Mouse (Mus musculus) intestine, embryonic 15.5 days (tissue): ENCODE measurements around the gene Mboat2. TPM values are rescaled to one million over a fixed set of nuclear protein-coding genes. Genes with fewer than 3 reads are reported as not detected.

ENCODE experiments used
- ATAC-seq: fragments of 200-750 bp; cut with Nextera tagmentation; 2 replicates; pipeline ENCODE4 v1.8.0; 2017; ENCODE audit warnings: moderate TSS enrichment, moderate library complexity
- H3K27ac ChIP-seq: fragments of 300-500 bp; sonication (generic); 2 replicates; pipeline ENCODE4 v1.5.1; 2015; ENCODE audit warnings: mild to moderate bottlenecking, inconsistent platforms
- H3K27me3 ChIP-seq: fragments of 300-500 bp; sonication (generic); replicated peaks from 2 replicates; pipeline ENCODE4 v1.6.1; 2015; ENCODE audit warnings: inconsistent platforms
- H3K36me3 ChIP-seq: fragments of 300-500 bp; sonication (generic); 2 replicates; pipeline ENCODE4 v1.6.1; 2015; ENCODE audit warnings: inconsistent platforms
- H3K4me1 ChIP-seq: fragments of 300-500 bp; sonication (generic); replicated peaks from 2 replicates; pipeline ENCODE4 v1.6.1; 2015; ENCODE audit warnings: inconsistent platforms
- H3K4me2 ChIP-seq: fragments of 300-500 bp; sonication (generic); replicated peaks from 2 replicates; pipeline ENCODE4 v1.6.1; 2015; ENCODE audit warnings: mild to moderate bottlenecking, inconsistent platforms
- H3K4me3 ChIP-seq: fragments of 300-500 bp; sonication (generic); replicated peaks from 2 replicates; pipeline ENCODE4 v1.5.1; 2015; ENCODE audit warnings: inconsistent platforms
- H3K9ac ChIP-seq: fragments of 300-500 bp; sonication (generic); 2 replicates; pipeline ENCODE4 v1.6.1; 2015; ENCODE audit warnings: inconsistent platforms
- H3K9me3 ChIP-seq: fragments of 300-500 bp; sonication (generic); 2 replicates; pipeline ENCODE4 v1.6.1; 2016; ENCODE audit warnings: inconsistent platforms
- WGBS: fragments of 180-500 bp; shearing (Covaris S2); methylation state at CpG from one replicate; pipeline ENCODE4 v1.1.7; 2015; 5-methylcytosine and 5-hydroxymethylcytosine counted together
- polyA plus RNA-seq: library from polyadenylated mRNA; unstranded; fragments of >200 nt; fragmentation: Nextera tagmentation; extraction: Ambion mirVana; gene quantifications from 2 replicates; pipeline ENCODE4 v1.2.1, GENCODE M21; 2015

Gene Mboat2
- polyA plus RNA-seq, 1 experiment from 2014 or later: 26.1 TPM

- ATAC-seq: no peak
- Histone ChIP-seq H3K27ac (no peak overlapping the region), H3K27me3 (no peaks in the 10 kb centered on the region), H3K36me3 (no peaks in the 10 kb centered on the region), H3K9ac (no peak overlapping the region), H3K4me2 (no peak overlapping the region), H3K4me1 (no peaks in the 10 kb centered on the region), H3K4me3 (no peak overlapping the region), H3K9me3 (no peaks in the 10 kb centered on the region)
- 91% methylated on average over 3 of the region's 3 CpGs for WGBS
Observed at GRCm38 (mm10) chr12:24933996-24934395, 103.3 kb downstream of the Mboat2 start.

- H3K4me1 ChIP-seq: no peaks in the 10 kb centered on the region
- no peak overlapping the region for H3K4me3 ChIP-seq
- no peak for ATAC-seq
- H3K4me2 ChIP-seq: no peak overlapping the region
- H3K27me3 ChIP-seq: no peaks in the 10 kb centered on the region
- 48% methylated on average over 1 of the region's 1 CpGs for WGBS
- no peak overlapping the region for H3K9ac ChIP-seq
- H3K27ac ChIP-seq: no peak overlapping the region
- 0 out of 2 replicates have a peak, but pooled peaks cover 3% of the 10 kb centered on the region for H3K36me3 ChIP-seq
- no peaks in the 10 kb centered on the region for H3K9me3 ChIP-seq
Observed at GRCm38 (mm10) chr12:24936281-24936680, 105.6 kb downstream of the Mboat2 start.

- Histone ChIP-seq H3K27me3 (no peaks in the 10 kb centered on the region), H3K4me3 (no peak overlapping the region), H3K27ac (no peak overlapping the region), H3K36me3 (0 out of 2 replicates have a peak, but pooled peaks cover 3% of the 10 kb centered on the region), H3K9ac (no peak overlapping the region), H3K4me1 (no peaks in the 10 kb centered on the region), H3K9me3 (no peaks in the 10 kb centered on the region), H3K4me2 (no peak overlapping the region)
- WGBS: 95% methylated on average over 8 of the region's 8 CpGs
- no peak for ATAC-seq
Observed at GRCm38 (mm10) chr12:24939372-24939771, 108.7 kb downstream of the Mboat2 start.

- no peaks in the 10 kb centered on the region for H3K27me3 ChIP-seq
- no peak overlapping the region for H3K9ac ChIP-seq
- H3K4me2 ChIP-seq: no peak overlapping the region
- H3K36me3 ChIP-seq: 0 out of 2 replicates have a peak, but pooled peaks cover 3% of the 10 kb centered on the region
- no peak for ATAC-seq
- H3K4me3 ChIP-seq: no peak overlapping the region
- no peaks in the 10 kb centered on the region for H3K9me3 ChIP-seq
- H3K27ac ChIP-seq: no peak overlapping the region
- no peaks in the 10 kb centered on the region for H3K4me1 ChIP-seq
- 77% methylated on average over 9 of the region's 9 CpGs for WGBS
Observed at GRCm38 (mm10) chr12:24942619-24943287, 112.1 kb downstream of the Mboat2 start.

- H3K36me3 ChIP-seq: 0 out of 2 replicates have a peak, but pooled peaks cover 3% of the 10 kb centered on the region
- no peaks in the 10 kb centered on the region for H3K9me3 ChIP-seq
- no peak overlapping the region for H3K4me3 ChIP-seq
- WGBS: 92% methylated on average over 4 of the region's 4 CpGs
- H3K27me3 ChIP-seq: no peaks in the 10 kb centered on the region
- no peak overlapping the region for H3K4me2 ChIP-seq
- ATAC-seq: no peak
- H3K4me1 ChIP-seq: no peaks in the 10 kb centered on the region
- no peak overlapping the region for H3K9ac ChIP-seq
- no peak overlapping the region for H3K27ac ChIP-seq
Observed at GRCm38 (mm10) chr12:24943427-24943826, 112.7 kb downstream of the Mboat2 start.

GRCm38 (mm10) chr12:24944597-24944996 is 113.9 kb downstream of the Mboat2 start:
- Histone ChIP-seq H3K27ac (no peak overlapping the region), H3K36me3 (0 out of 2 replicates have a peak, but pooled peaks cover 3% of the 10 kb centered on the region), H3K4me2 (no peak overlapping the region), H3K9me3 (no peaks in the 10 kb centered on the region), H3K4me1 (no peaks in the 10 kb centered on the region), H3K4me3 (no peak overlapping the region), H3K27me3 (no peaks in the 10 kb centered on the region), H3K9ac (no peak overlapping the region)
- no peak for ATAC-seq
- 88% methylated on average over 7 of the region's 7 CpGs for WGBS

GRCm38 (mm10) chr12:24947065-24947464 is 116.4 kb downstream of the Mboat2 start:
- H3K9ac ChIP-seq: no peak overlapping the region
- no peaks in the 10 kb centered on the region for H3K4me1 ChIP-seq
- H3K36me3 ChIP-seq: 0 out of 2 replicates have a peak, but pooled peaks cover 3% of the 10 kb centered on the region
- no peaks in the 10 kb centered on the region for H3K27me3 ChIP-seq
- H3K4me2 ChIP-seq: no peak overlapping the region
- WGBS: 89% methylated on average over 14 of the region's 14 CpGs
- no peak for ATAC-seq
- no peak overlapping the region for H3K4me3 ChIP-seq
- H3K27ac ChIP-seq: no peak overlapping the region
- no peaks in the 10 kb centered on the region for H3K9me3 ChIP-seq

GRCm38 (mm10) chr12:24948344-24948743 is 117.7 kb downstream of the Mboat2 start:
- peak; percentile 54; the same call in 1 of the 2 replicates for ATAC-seq
- Histone ChIP-seq H3K27ac (no peak overlapping the region), H3K4me2 (no peak overlapping the region), H3K27me3 (no peaks in the 10 kb centered on the region), H3K9me3 (no peaks in the 10 kb centered on the region), H3K9ac (no peak overlapping the region), H3K4me3 (no peak overlapping the region), H3K4me1 (no peaks in the 10 kb centered on the region), H3K36me3 (0 out of 2 replicates have a peak, but pooled peaks cover 3% of the 10 kb centered on the region)
- 65% methylated on average over 3 of the region's 3 CpGs for WGBS

GRCm38 (mm10) chr12:24950376-24951046 is 119.8 kb downstream of the Mboat2 start:
- no peak overlapping the region for H3K9ac ChIP-seq
- H3K36me3 ChIP-seq: 0 out of 2 replicates have a peak, but pooled peaks cover 3% of the 10 kb centered on the region
- no peak overlapping the region for H3K27ac ChIP-seq
- no peaks in the 10 kb centered on the region for H3K9me3 ChIP-seq
- no peak overlapping the region for H3K4me3 ChIP-seq
- 86% methylated on average over 7 of the region's 7 CpGs for WGBS
- no peaks in the 10 kb centered on the region for H3K27me3 ChIP-seq
- H3K4me1 ChIP-seq: no peaks in the 10 kb centered on the region
- no peak overlapping the region for H3K4me2 ChIP-seq
- no peak for ATAC-seq

GRCm38 (mm10) chr12:24952147-24952546 is 121.5 kb downstream of the Mboat2 start:
- Histone ChIP-seq H3K4me3 (no peak overlapping the region), H3K4me2 (no peak overlapping the region), H3K36me3 (0 out of 2 replicates have a peak, but pooled peaks cover 3% of the 10 kb centered on the region), H3K4me1 (no peaks in the 10 kb centered on the region), H3K27me3 (no peaks in the 10 kb centered on the region), H3K27ac (no peak overlapping the region), H3K9ac (no peak overlapping the region), H3K9me3 (no peaks in the 10 kb centered on the region)
- WGBS: 43% methylated on average over 6 of the region's 6 CpGs
- peak; percentile 39 for ATAC-seq

- H3K9ac ChIP-seq: no peak overlapping the region
- H3K36me3 ChIP-seq: 0 out of 2 replicates have a peak, but pooled peaks cover 3% of the 10 kb centered on the region
- no peak overlapping the region for H3K4me2 ChIP-seq
- H3K4me3 ChIP-seq: no peak overlapping the region
- WGBS: 80% methylated on average over 9 of the region's 9 CpGs
- no peak overlapping the region for H3K27ac ChIP-seq
- no peaks in the 10 kb centered on the region for H3K4me1 ChIP-seq
- ATAC-seq: no peak
- H3K9me3 ChIP-seq: no peaks in the 10 kb centered on the region
- H3K27me3 ChIP-seq: no peaks in the 10 kb centered on the region
Observed at GRCm38 (mm10) chr12:24955137-24955536, 124.5 kb downstream of the Mboat2 start.

GRCm38 (mm10) chr12:24958526-24958925 is 127.8 kb downstream of the Mboat2 start:
- Histone ChIP-seq H3K9me3 (no peaks in the 10 kb centered on the region), H3K4me1 (no peaks in the 10 kb centered on the region), H3K36me3 (no peaks in the 10 kb centered on the region), H3K4me2 (no peak overlapping the region), H3K9ac (no peak overlapping the region), H3K27ac (no peak overlapping the region), H3K27me3 (no peaks in the 10 kb centered on the region), H3K4me3 (no peak overlapping the region)
- no peak for ATAC-seq
- 88% methylated on average over 3 of the region's 3 CpGs for WGBS
